Mouse (Mus musculus) brain, embryonic 14.5 days (tissue): ENCODE measurements at regions not wholly inside any gene's neighbourhood (a gene's known extent, or its start where the extent isn't known, plus 50 kb on each side); places are given as distances from the start of the nearest gene placed in this dataset.

Source experiments
- DNase-seq: peaks from one replicate; pipeline ENCODE4 v3.0.0-alpha.2; 2011; ENCODE audit warnings: low read depth
- CTCF ChIP-seq: fragments of 200-500 bp; IDR thresholded peaks from 2 replicates; pipeline ENCODE4 v1.5.1; 2012; ENCODE audit warnings: inconsistent platforms, mild to moderate bottlenecking, moderate library complexity, borderline replicate concordance; ENCODE audit not compliant: insufficient read depth, insufficient read length; ENCODE audit errors: extremely low read depth
- POLR2A ChIP-seq: fragments of 200-500 bp; IDR thresholded peaks from 2 replicates; pipeline ENCODE4 v1.6.1; 2012; ENCODE audit warnings: mild to moderate bottlenecking, inconsistent platforms, borderline replicate concordance; ENCODE audit not compliant: poor library complexity, insufficient read depth, insufficient read length, severe bottlenecking; ENCODE audit errors: extremely low read depth

- DNase-seq: peak; percentile 94
These were observed 1220.8 kb upstream of the Pabpc4l start for GRCm38 (mm10) chr3:47668824-47669223.

GRCm38 (mm10) chr3:47662484-47662883 is 1214.5 kb upstream of the Pabpc4l start:
- peak; percentile 47 for DNase-seq
- no peak for TF ChIP-seq POLR2A
- no peak for TF ChIP-seq CTCF

More at GRCm38 (mm10) chr3:47668824-47669223, 1220.8 kb upstream of the Pabpc4l start:
- TF ChIP-seq CTCF (no peak), POLR2A (no peak)

GRCm38 (mm10) chr3:47660531-47660930 is 1212.5 kb upstream of the Pabpc4l start:
- no peak for TF ChIP-seq CTCF
- no peak for TF ChIP-seq POLR2A

More at GRCm38 (mm10) chr3:47660531-47660930, 1212.5 kb upstream of the Pabpc4l start:
- DNase-seq: no peak
